Mouse (Mus musculus) thymus, adult 2 months (tissue): ENCODE measurements around the gene Prss16.

ENCODE experiments used
- CTCF ChIP-seq: fragments of 200-500 bp; IDR thresholded peaks from 2 replicates; pipeline ENCODE4 v1.5.1; 2012; ENCODE audit warnings: mild to moderate bottlenecking, control low read depth, low read length, moderate library complexity, borderline replicate concordance; ENCODE audit not compliant: control insufficient read depth, poor library complexity, insufficient read depth; ENCODE audit errors: extremely low read depth
- POLR2A ChIP-seq: fragments of 200-500 bp; IDR thresholded peaks from 2 replicates; pipeline ENCODE4 v1.6.1; 2012; ENCODE audit warnings: mild to moderate bottlenecking, low read length, control low read depth, moderate library complexity; ENCODE audit not compliant: control insufficient read depth, poor library complexity, insufficient read depth; ENCODE audit errors: extremely low read depth

DNA sequence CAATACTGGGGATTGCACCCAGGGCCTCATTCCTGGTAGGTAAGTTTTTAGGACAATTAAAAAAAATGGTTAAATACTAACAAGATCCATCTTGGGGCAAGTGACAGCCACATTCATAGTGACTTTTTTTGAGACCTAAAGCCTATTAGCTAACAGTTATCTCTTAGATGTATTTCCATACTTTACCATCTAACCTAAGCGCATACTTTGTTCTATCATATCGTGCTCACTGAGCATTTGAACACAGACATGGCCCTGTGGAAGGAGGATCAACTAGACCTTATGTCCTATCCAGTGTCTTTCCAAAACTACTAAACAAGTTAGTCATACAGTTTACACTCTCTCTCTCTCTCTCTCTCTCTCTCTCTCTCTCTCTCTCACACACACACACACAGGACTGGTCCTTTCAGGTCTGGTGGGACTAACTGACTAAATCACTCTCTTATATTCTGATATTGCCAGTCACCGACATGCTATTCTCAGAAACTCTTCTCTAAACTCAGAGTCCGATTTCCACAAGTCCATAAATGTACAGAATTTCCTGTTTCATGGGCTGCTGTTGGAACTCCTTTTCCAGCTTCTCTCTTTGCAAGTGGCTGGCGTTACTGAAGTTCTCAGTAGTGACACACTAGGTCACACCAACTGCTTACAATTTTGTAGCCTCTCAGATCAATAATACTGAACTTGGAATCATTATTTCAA, 24.4 kb upstream of the Prss16 start:
- TF ChIP-seq CTCF (no peak), POLR2A (no peak)
